Mouse (Mus musculus) midbrain, postnatal 0 days (tissue): ENCODE measurements around the gene Ciart. TPM values are rescaled to one million over a fixed set of nuclear protein-coding genes. Genes with fewer than 3 reads are reported as not detected.

Source experiments
- ATAC-seq: fragments of 200-750 bp; cut with Nextera tagmentation; 2 replicates; pipeline ENCODE4 v1.8.0; 2017; ENCODE audit warnings: moderate number of reproducible peaks, mild to moderate bottlenecking, moderate TSS enrichment, moderate library complexity; ENCODE audit not compliant: low FRiP score
- DNase-seq: peaks from one replicate; pipeline ENCODE4 v3.0.0-alpha.2; 2015; ENCODE audit warnings: low spot score
- H3K27ac ChIP-seq: fragments of 300-500 bp; sonication (generic); 2 replicates; pipeline ENCODE4 v1.5.1; 2014; ENCODE audit warnings: low read depth, mild to moderate bottlenecking, low read length, mixed read lengths
- H3K27me3 ChIP-seq: fragments of 300-500 bp; sonication (generic); 2 replicates; pipeline ENCODE4 v1.6.1; 2014; ENCODE audit warnings: low read length, control low read depth, mixed read lengths; ENCODE audit not compliant: insufficient read depth
- H3K36me3 ChIP-seq: fragments of 300-500 bp; sonication (generic); 2 replicates; pipeline ENCODE4 v1.6.1; 2014; ENCODE audit warnings: low read length, control low read depth, mixed read lengths; ENCODE audit not compliant: insufficient read depth
- H3K4me1 ChIP-seq: fragments of 300-500 bp; sonication (generic); 2 replicates; pipeline ENCODE4 v1.6.1; 2014; ENCODE audit warnings: mild to moderate bottlenecking, control low read depth, antibody characterized with exemption, low read length, mixed read lengths; ENCODE audit not compliant: insufficient read depth
- H3K4me2 ChIP-seq: fragments of 300-500 bp; sonication (generic); 2 replicates; pipeline ENCODE4 v1.6.1; 2014; ENCODE audit warnings: low read depth, mild to moderate bottlenecking, low read length, mixed read lengths; ENCODE audit not compliant: poor library complexity, severe bottlenecking
- H3K4me3 ChIP-seq: fragments of 300-500 bp; sonication (generic); 2 replicates; pipeline ENCODE4 v1.5.1; 2014; ENCODE audit warnings: low read depth, mild to moderate bottlenecking, low read length, moderate library complexity
- H3K9ac ChIP-seq: fragments of 300-500 bp; sonication (generic); replicated peaks from 2 replicates; pipeline ENCODE4 v1.6.1; 2014; ENCODE audit warnings: mild to moderate bottlenecking, low read length, moderate library complexity, mixed read lengths; ENCODE audit not compliant: poor library complexity, severe bottlenecking
- H3K9me3 ChIP-seq: fragments of 300-500 bp; sonication (generic); 2 replicates; pipeline ENCODE4 v1.6.1; 2016; ENCODE audit warnings: low read length, control low read depth
- CTCF ChIP-seq: IDR thresholded peaks from 2 replicates; pipeline ENCODE4 v1.5.1; 2016; ENCODE audit warnings: antibody characterized with exemption, mild to moderate bottlenecking
- WGBS: fragments of 180-500 bp; shearing (Covaris S2); extraction: QIAGEN DNeasy Blood & Tissue Kit; methylation state at CpG from one replicate; pipeline ENCODE4 v1.1.7; 2014; 5-methylcytosine and 5-hydroxymethylcytosine counted together
- polyA plus RNA-seq: library from polyadenylated mRNA; unstranded; fragments of >200 nt; fragmentation: Nextera tagmentation; extraction: Ambion mirVana; gene quantifications from 2 replicates; pipeline ENCODE4 v1.2.1, GENCODE M21; 2015
- total RNA-seq: library from RNA; depleted of rRNA; stranded (reverse); fragments of >200 nt; gene quantifications from 2 replicates; pipeline ENCODE4 v1.2.3, GENCODE M21; 2014; rRNA removed

Ciart gene
- total RNA-seq (4.2 and 5.2 TPM in 2 replicates), polyA plus RNA-seq (9.3 and 12.6 TPM in 2 replicates)

DNA sequence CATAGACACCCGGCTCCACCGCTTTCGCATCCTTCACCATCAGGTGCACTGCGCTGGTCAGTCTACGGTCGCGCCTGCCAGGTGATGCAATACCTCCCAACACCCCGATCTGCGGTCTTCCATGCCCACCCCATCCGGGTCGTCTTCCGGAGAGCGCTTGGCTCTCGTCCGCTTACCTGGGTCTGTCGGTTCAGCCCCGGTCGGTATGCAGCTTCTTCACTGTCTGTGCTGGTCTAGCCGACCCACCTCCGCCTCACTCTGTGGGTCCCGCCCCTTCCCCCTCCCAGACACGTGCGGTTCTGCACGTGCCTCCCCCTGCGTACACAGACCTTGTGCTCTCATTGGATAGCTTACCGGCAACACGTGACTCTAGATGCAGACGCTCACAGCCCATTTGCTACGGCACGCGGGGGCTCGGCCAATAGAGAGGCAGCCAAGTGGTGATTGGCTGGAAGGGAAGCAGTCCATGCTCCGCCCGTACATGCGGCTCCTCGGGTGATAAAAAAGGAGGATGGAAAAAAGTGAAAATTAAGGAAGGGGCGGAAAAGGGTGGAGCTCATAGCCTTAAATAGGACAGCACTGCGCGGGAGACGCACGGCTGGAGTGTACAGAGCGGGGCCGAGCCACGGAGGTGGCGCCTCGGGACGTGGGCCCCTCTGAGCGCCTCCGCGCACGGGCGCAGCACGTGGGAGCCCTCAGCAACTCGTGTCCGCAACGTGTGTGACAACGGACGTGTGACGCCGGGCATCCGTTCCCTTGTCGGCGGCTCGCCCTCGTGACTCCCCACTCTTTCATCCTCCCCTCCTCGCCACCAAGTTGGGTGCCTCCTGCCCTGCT is at the start of gene Ciart:
Gene Ciart, minus strand, starts transcription at position 273 of the 837 bp plus-strand sequence.
- Histone ChIP-seq H3K27ac (peak within 1 kb of the TSS; percentile 39; the same call in 1 of the 2 replicates), H3K4me2 (peak within 1 kb of the TSS; percentile 96), H3K36me3 (no peaks in the 10 kb centered on the region), H3K4me3 (peak within 1 kb of the TSS; percentile 47), H3K9ac (peak within 1 kb of the TSS; percentile 67), H3K4me1 (0 out of 2 replicates have a peak, but pooled peaks cover 4% of the 10 kb centered on the region), H3K27me3 (no peaks in the 10 kb centered on the region; the same call in 1 of the 2 replicates), H3K9me3 (no peaks in the 10 kb centered on the region)
- ATAC-seq: peak; percentile 99
- 0% methylated on average over 65 of the region's 66 CpGs for WGBS
- TF ChIP-seq CTCF: no peak
- DNase-seq: peak; percentile 98

DNA sequence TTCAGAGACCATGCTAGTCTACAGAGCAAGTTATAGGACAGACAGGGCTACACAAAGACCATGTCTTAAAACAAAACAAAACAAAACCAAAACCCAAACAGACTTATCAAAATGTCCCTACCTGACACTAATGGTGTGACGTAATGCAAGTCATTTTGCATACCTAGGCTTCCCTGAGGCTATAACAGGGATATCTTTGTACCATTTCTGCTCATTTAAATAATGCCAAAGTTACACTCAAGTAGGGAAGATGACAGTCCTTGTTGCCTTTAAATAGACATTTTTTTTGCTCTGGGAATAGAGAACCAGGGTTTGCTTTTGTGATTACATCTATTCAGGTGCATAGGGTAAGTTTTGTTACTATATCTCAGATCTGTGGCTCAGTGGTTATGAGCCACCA is 49.4 kb upstream of the Ciart start:
- Histone ChIP-seq H3K9ac (no peak overlapping the region), H3K27ac (no peak overlapping the region), H3K9me3 (no peaks in the 10 kb centered on the region), H3K4me1 (no peaks in the 10 kb centered on the region), H3K27me3 (no peaks in the 10 kb centered on the region), H3K4me3 (no peak overlapping the region), H3K4me2 (no peak overlapping the region), H3K36me3 (peaks cover 7% of the 10 kb centered on the region; the same call in 1 of the 2 replicates)
- no peak for ATAC-seq
- no peak for TF ChIP-seq CTCF
- DNase-seq: no peak
- WGBS: 98% methylated on average over 1 of the region's 1 CpGs

DNA sequence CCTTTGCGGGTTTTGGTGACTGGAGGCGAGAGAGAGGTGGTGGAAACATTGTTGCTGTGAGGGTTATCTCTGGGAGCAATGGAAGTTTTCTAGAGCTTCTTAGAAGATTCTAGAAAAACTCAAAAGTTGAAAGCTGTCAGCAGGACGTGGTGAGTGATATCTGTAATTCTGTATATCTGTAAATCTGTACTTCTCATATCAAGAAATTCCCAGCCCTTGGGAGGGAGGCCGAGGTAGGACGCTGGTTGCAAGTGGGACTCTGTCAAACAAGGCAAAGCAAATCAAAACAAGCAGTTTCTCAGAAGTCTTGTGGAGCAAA is 48.4 kb upstream of the Ciart start:
- no peak overlapping the region for H3K27ac ChIP-seq
- H3K36me3 ChIP-seq: peaks cover 7% of the 10 kb centered on the region; the same call in 1 of the 2 replicates
- DNase-seq: no peak
- no peaks in the 10 kb centered on the region for H3K27me3 ChIP-seq
- H3K4me2 ChIP-seq: peak overlapping the region; percentile 76
- peak overlapping the region; percentile 87 for H3K4me3 ChIP-seq
- WGBS: 2% methylated on average over 5 of the region's 5 CpGs
- H3K9me3 ChIP-seq: no peaks in the 10 kb centered on the region
- H3K9ac ChIP-seq: no peak overlapping the region
- H3K4me1 ChIP-seq: no peaks in the 10 kb centered on the region
- no peak for TF ChIP-seq CTCF
- no peak for ATAC-seq

DNA sequence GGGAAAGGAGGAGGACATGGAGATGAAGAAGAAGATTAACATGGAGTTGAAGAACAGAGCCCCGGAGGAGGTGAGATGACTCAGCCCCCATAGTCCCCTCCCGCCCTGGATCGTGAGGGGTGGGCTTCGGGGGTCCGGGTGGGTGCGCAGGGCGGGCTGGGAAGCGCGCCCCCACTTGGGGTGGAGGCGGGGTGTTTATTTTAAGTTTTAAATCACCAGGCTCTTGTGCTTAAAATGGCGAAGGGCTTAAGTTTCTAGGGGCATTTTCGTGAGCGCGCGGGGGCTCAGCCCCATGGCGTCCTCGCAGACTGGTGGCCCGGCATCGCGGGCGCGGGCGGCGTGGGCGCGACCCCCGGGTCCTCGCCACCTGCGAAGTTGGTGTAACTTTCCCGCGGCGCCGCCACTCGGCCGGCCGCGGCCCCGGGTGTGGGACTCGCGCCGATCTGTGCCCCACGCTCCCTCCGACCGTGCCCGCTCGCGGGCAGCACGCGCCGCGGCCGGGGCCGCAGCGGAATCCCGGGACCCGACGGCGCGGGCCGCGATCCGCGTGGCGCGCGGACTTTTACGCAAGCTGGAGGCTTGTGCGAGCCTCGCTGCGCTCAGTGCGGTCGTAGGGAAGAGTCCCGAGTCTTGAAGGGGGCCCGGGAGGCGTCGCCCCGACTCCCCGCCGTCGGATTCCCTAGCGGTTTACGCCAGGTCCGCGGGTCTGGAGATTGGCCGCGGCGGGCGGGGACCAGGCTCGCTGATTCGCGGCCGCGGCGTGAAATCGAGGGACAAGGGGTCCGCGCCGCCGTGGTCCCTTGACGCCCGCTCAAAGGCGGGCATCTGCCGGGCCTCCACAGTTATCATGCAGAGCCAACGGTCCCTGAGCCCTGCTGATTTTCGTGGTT is 47.8 kb upstream of the Ciart start:
- H3K36me3 ChIP-seq: peaks cover 5% of the 10 kb centered on the region; the same call in 1 of the 2 replicates
- H3K4me3 ChIP-seq: peak overlapping the region; percentile 87
- no peaks in the 10 kb centered on the region for H3K27me3 ChIP-seq
- H3K4me1 ChIP-seq: no peaks in the 10 kb centered on the region
- WGBS: under 1% methylated on average over 91 of the region's 105 CpGs
- ATAC-seq: peak; percentile 29
- H3K27ac ChIP-seq: peak overlapping the region; percentile 72
- H3K4me2 ChIP-seq: peak overlapping the region; percentile 76
- TF ChIP-seq CTCF: no peak
- H3K9me3 ChIP-seq: no peaks in the 10 kb centered on the region
- peak overlapping the region; percentile 69 for H3K9ac ChIP-seq
- DNase-seq: peak; percentile 42

DNA sequence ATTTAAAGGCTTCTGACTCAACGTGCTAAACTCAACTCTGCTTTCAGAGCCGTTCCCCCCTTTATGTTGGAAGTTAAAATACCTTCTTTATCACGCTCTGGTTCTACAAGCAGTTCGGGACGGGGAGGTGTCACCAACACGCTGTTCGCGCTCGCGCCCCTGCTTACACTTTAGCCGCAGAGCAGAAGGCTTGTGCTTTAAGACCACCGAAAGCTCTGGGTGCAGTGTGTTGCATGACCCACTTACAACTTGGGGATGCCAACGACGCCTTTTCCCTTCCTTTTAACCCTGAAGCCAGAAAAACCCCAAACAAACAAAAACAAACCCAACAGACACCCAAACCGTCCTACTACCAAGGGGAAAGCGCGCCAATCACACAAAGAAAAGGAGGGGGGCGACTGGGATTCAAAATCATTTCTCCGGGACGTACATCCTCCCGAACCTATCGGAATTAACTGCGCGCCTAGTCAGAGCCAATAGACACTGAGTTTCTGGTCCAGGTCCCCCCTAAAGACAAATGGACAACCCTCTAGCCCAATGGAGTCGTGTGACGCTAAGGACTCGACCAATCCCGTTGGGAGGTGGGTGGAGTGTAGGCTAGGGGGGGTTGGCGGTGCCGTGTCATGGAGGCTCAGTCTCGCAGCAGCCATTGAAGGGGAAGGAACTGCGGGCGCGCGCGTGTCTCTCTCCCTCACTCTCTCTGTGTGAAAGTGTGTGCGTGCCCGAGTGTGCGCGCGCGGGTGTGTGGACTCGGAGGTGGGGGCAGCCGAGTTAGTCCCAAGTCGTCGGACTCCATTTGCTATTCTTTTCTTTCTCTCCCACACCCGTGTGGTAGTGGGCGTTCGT is 46.8 kb upstream of the Ciart start, which contains the start of gene Anp32e:
Gene Anp32e, plus strand, starts transcription at position 589 of the 846 bp plus-strand sequence.
- peak; percentile 100 for ATAC-seq

More for the DNA sequence above, 46.8 kb upstream of the Ciart start, which contains the start of gene Anp32e:
- Histone ChIP-seq H3K4me1 (no peaks in the 10 kb centered on the region), H3K9ac (peak within 1 kb of the TSS; percentile 69), H3K9me3 (no peaks in the 10 kb centered on the region), H3K4me2 (peak within 1 kb of the TSS; percentile 76), H3K4me3 (peak within 1 kb of the TSS; percentile 87), H3K27ac (peak within 1 kb of the TSS; percentile 72), H3K36me3 (peaks cover 2% of the 10 kb centered on the region; the same call in 1 of the 2 replicates), H3K27me3 (no peaks in the 10 kb centered on the region)
- under 1% methylated on average over 49 of the region's 49 CpGs for WGBS
- DNase-seq: peak; percentile 100
- TF ChIP-seq CTCF: no peak
